Mouse (Mus musculus): ENCODE measurements around the gene Slc29a1.

GRCm38 (mm10) chr17:45545278-45545961 is 54.0 kb downstream of the Slc29a1 start:
- TF ChIP-seq CTCF (IDR thresholded peaks at IDR 0.05; ENCODE audit: low read depth), result no peak
- no peak for TF ChIP-seq EP300 (optimal IDR thresholded peaks at IDR 0.05)

All from stomach, postnatal 0 days (tissue).